Mouse (Mus musculus): ENCODE results near the gene Paqr5.

Gene Paqr5

GRCm38 (mm10) chr9:61954707-61955106 lies 71.9 kb downstream of the Paqr5 start:
- no peak for DNase-seq (ENCODE audit: low spot score)

- DNase-seq (ENCODE audit: low spot score), result no peak
These were observed 74.4 kb downstream of the Paqr5 start for GRCm38 (mm10) chr9:61952241-61952640.

- DNase-seq (ENCODE audit: low spot score), result peak; percentile 34
These were observed 79.0 kb downstream of the Paqr5 start for GRCm38 (mm10) chr9:61947402-61948346.

DNA sequence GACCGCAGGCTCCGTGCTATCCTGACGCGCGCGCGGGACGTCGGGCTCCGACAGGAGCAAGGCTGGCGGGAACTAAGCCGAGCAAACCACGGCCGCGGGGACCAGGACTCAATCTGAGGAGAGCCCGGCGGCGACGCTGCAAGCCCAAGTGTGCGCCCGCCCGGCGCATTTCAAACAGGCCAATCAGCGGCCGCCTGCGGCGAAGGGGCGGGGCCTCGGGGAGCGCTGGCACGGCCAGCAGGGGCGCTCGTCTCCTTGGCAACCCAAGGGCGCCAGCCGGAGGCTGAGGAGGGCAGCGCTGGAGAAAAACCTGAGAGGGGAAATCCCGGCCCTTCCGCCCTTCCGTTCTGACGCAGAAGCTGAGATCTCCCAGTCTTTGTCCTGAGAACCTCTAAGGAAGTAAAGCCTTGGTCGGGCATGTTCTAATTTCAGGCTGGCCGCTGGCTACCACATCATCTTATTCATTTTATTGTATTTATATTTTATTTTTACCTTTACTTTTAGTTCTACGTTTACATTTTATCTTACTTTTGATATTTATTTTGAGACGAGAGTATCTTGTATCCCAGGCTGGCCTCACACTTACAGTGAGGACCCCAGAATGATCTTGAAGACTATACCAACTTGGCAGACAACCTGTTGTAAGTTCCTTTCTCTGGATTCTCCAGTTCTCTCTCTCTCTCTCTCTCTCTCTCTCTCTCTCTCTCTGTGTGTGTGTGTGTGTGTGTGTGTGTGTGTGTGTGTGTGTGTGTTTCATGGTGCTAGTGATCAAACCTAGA lies 79.8 kb downstream of the Paqr5 start, which contains the start of gene Kif23:
Gene Kif23, minus strand, starts transcription at position 152 of the 779 bp plus-strand sequence.
- DNase-seq (ENCODE audit: low spot score), result peak; percentile 85

- DNase-seq (ENCODE audit: low spot score), result no peak
These were observed 80.6 kb downstream of the Paqr5 start for GRCm38 (mm10) chr9:61945973-61946611.

- DNase-seq (ENCODE audit: low spot score), result no peak
These were observed 85.6 kb downstream of the Paqr5 start for GRCm38 (mm10) chr9:61941054-61941453.

DNA sequence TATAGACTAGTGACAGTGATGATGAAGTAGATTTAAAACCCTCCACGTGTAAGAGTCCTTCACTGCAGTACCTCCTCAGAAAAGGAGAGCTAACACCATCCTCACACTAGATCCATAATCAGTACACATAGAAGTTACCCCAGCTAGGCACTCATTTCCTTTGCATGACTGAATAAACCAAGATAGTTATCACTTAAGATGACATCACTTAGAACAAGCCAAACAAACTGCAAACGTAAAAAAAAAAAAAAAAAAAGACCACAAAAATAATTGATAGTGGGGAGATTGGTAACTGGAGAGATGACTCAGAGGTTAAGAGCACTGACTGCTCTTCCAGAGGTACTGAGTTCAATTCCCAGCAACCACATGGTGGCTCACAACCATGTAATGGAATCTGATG lies 93.3 kb downstream of the Paqr5 start:
- no peak for DNase-seq (ENCODE audit: low spot score)

DNA sequence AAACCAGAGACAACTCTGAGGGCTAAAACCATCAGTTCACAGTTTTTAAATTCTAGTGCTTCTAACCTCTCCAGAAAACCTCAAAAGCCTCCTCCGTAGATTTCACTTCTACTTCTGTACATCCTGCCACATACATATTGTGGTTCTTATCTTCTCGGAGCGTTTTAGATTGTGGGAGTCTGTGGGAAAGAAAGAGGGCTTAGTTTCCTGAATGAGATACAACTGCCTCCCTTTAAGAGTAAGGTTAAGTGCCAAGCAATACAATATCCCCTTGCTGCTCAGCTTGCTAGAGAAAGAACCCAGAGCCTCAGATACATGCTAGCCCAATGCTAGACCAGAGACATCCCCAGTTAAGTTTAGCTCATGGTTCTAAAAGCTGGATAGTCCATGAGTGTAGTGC lies 94.6 kb downstream of the Paqr5 start:
- DNase-seq (ENCODE audit: low spot score), result no peak

DNA sequence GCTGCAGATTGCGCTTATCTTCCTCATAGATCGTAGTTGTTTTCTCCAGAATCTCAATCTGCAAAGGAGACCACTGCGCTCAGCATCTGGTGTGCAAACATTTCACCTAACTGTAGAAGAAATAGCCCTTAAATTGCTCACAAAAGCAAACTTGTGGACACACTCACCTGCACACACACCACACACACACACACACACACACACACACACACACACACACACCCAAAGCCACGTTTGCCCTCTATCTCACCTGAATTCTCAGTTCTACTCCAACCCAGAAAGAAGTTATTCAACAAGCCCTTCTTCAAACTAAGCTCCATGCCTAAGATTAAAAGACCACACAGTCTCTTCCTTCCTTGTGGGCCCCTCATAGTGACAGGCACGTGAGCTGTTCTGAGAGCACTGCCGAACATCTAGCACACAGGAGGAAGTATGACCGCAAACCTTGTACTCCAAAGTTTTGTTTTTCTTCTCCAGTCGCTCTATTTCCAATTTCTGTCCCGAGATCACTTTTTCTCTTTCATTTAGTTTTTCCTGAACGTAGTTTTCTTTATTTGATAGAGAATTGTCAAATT lies 101.5 kb downstream of the Paqr5 start:
- DNase-seq (ENCODE audit: low spot score), result no peak

DNA sequence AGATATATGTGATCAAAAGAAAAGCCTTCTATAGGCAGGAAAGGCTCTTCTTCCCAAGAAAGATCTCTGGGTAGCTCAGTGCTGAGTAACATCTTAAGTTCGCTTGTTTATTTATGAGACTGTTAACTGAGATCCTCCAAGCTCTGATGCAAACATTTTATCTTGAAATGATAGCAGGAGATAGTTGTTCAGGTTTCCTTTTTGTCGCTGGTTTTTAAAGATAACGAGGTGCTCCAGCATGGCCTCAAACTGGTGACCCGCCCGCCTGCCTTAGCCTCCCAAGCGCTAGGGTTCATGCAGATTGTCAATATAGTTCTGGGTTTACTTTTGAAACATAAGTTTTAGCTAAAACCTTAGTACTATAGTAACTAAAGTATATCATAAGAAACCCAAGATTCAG lies 106.3 kb downstream of the Paqr5 start:
- no peak for DNase-seq (ENCODE audit: low spot score)

- DNase-seq (ENCODE audit: low spot score), result no peak
These were observed 107.2 kb downstream of the Paqr5 start for GRCm38 (mm10) chr9:61919464-61919863.

- no peak for DNase-seq (ENCODE audit: low spot score)
These were observed 109.2 kb downstream of the Paqr5 start for GRCm38 (mm10) chr9:61917436-61917835.

DNA sequence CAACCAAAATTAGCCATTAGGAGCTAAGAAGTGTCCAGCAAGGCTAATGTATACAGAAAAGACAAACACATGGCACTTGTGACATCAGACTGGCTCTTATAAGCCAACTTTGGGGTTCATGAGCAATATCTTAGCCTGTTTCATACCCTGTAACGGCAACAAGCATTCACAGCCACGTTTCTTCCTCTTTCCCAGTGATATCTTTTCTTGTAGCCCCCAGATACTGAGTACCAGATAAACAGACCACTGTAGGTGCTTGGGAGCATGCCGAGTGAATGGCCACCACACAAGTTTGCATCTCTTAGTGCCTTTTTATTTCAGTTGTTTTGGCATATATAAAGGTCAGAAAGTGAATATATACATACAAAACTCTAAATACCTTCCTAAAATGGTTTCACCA lies 109.7 kb downstream of the Paqr5 start:
- no peak for DNase-seq (ENCODE audit: low spot score)

DNA sequence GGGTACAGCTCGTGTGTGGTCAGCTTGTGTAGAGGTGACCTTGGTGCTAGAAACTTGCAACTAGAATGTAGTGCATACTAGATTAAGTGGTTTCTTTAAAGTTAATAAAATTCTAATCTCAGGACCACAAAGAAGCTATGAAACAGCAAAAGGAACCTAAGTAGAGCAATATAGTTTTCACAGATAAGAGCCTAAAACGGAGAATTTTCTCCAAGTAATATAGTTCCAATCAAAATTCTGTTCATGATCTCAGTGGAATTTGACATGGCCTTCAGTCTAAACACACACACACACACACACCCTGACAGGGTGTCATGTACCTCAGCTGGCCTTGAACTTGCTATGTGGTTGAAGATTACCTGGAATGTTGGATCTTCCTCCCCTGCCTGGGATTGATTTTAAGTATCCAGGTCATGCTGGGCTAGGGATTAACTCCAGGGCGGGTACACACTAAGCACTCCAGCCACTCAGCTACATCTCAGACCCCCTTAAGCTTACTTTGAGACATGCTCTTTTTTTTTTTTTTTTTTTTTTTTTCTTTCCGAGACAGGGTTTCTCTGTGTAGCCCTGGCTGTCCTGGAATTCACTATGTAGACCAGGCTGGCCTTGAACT lies 111.2 kb downstream of the Paqr5 start:
- DNase-seq (ENCODE audit: low spot score), result no peak

GRCm38 (mm10) chr9:61914917-61915300 lies 111.7 kb downstream of the Paqr5 start:
- no peak for DNase-seq (ENCODE audit: low spot score)

DNA sequence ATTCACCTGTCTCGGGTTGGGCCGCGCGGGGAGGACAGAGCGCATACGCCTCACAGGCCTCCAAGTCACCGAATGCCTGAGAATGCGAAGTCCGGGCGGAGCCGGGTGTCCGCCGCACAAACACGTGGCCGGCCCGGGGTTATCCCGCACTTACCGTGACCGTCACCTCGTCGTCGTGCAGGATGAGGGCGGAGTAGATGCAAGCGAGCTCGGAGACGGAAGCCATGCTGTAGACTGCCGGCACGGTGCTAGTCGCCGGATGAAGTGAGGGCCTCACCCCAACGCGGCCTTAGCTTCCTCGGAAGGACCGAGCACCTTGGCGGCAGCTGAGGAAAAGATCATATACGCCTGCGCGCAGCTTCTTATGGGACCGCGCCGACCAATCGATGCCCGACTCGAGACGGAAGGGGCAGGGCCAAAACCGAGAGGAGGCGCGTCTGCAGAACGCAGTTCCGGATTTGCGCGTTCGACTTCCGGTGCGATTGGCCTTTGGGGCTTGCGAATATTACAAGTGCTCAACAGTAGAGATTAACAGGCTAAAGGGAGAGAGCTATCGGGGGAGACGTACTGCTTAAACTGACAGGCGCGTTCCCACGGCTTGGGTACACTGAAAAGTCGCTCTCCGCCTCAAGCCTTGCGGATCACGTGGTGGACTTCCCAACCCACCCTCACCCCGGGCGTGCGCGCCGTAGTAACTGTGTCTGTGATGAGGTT lies 112.3 kb downstream of the Paqr5 start, which contains the start of gene Rplp1:
Gene Rplp1, minus strand, starts transcription at position 340 of the 714 bp plus-strand sequence.
- peak; percentile 94 for DNase-seq (ENCODE audit: low spot score)

DNA sequence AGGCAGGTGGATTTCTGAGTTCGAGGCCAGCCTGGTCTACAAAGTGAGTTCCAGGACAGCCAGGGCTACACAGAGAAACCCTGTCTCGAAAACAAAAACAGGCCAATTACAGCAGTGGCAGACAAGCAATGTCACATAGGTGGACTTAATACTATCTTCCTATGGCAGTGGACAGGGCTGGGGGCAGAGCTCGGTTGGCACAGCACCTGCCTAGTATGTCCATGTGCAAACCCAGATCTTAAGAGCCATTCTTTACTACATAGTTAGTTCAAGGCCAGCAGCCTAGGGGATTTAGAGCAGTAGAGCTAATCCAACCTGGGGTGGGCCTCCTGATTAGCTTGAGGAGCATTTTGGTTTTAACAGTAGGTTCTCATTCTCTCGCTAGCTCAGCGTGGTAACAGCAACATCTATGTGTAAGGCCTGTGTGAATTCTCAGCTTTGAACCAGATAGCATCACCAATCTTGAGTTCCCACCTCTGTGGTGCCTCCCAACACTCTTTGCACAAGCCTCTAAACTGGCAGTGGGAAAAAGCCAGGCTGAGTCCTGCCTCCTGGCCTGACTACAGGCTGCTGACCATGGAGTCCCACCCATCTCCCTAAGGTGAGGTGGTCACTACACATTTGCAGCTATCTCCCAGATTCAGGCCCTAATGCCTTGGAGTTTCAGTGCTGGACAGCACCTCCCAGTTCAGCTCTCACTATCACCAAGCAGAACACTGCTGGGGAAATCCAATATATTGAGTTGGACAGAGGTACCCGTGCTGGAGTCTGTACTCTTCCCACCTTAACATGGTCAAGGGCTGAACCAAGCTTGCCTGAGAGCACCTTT lies 115.1 kb downstream of the Paqr5 start:
- no peak for DNase-seq (ENCODE audit: low spot score)

DNA sequence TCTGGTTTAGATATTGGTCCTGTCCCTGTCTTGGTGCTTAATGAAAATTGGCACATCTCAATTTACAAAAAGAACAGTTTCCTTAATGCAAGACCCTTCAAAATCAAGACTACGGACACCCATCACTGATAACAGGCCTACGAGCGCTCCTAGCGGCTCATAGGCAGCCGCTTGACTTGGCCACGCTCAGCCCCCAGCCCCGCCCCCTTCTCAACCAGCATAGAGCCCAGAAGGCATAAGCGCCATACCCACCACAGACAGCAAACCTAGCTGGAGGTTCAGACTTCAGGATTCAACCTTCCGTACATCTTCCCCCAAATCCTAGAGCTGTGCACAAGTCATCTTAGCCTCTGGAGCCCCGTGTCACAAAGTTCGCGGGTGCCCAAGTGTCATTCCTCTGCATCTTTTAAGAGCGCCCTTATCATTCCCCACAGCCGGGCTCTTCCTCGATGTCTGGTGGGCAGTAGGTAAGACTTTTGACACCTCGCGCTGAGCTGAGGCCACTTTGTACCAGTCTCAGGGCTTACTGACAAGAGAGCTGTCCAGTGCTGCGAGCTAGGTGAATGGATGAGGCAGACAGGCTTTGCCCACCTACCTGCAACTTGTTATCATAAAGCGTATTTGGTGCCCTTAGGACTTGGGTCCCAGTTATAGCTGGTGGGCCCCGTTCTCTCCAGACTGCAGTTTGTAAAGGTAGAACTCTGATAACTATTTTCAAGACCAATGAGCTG lies 116.0 kb downstream of the Paqr5 start:
- no peak for DNase-seq (ENCODE audit: low spot score)

DNA sequence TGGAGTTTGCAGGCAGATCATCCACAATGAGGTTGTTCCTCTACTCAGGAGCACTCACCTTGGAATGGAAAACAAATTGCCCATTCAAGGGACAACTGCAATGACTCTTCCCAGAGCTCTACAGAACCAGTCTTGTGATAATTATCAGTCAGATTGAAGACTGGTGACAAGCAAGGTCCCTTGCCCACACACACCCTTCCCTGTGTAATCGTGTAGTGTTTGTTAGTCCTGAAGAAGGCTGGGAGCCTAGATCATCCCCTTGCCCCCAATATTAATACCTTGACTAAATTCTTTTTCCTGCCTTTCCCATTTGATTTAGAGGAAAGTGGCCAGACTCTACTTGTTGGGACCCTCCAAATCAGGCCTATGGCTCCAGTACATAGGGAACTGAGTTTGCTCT lies 117.0 kb downstream of the Paqr5 start:
- DNase-seq (ENCODE audit: low spot score), result no peak
